Mouse (Mus musculus) heart, postnatal 0 days (tissue): ENCODE data around the gene Yaf2. TPM values are rescaled to one million over a fixed set of nuclear protein-coding genes. Genes with fewer than 3 reads are reported as not detected.
A peak's percentile ranks its signal among the peaks of the same experiment; 100 is the strongest.
"Not testable (repeated sequence)": the region's sequence is repeated elsewhere in the genome, so short reads cannot be mapped to it uniquely, and the experiment has no call there.

Experiments
- ATAC-seq: fragments of 200-750 bp; cut with Nextera tagmentation; 2 replicates; pipeline ENCODE4 v1.8.0; 2017; ENCODE audit warnings: low read depth, moderate number of reproducible peaks, moderate library complexity; ENCODE audit not compliant: insufficient read depth
- DNase-seq: peaks from one replicate; pipeline ENCODE4 v3.0.0-alpha.2; 2016; ENCODE audit warnings: low spot score
- H3K27ac ChIP-seq: fragments of 300-500 bp; sonication (generic); 2 replicates; pipeline ENCODE4 v1.5.1; 2014; ENCODE audit warnings: low read depth, mild to moderate bottlenecking
- H3K27me3 ChIP-seq: fragments of 300-500 bp; sonication (generic); 2 replicates; pipeline ENCODE4 v1.6.1; 2014; ENCODE audit warnings: low read length, mixed read lengths; ENCODE audit not compliant: control insufficient read depth, insufficient read depth
- H3K36me3 ChIP-seq: fragments of 300-500 bp; sonication (generic); replicated peaks from 2 replicates; pipeline ENCODE4 v1.6.1; 2014; ENCODE audit warnings: low read length, mixed read lengths; ENCODE audit not compliant: control insufficient read depth, insufficient read depth
- H3K4me1 ChIP-seq: fragments of 300-500 bp; sonication (generic); 2 replicates; pipeline ENCODE4 v1.6.1; 2014; ENCODE audit warnings: antibody characterized with exemption; ENCODE audit not compliant: control insufficient read depth, insufficient read depth
- H3K4me2 ChIP-seq: fragments of 300-500 bp; sonication (generic); 2 replicates; pipeline ENCODE4 v1.6.1; 2014; ENCODE audit warnings: low read depth, mild to moderate bottlenecking, low read length, moderate library complexity
- H3K4me3 ChIP-seq: fragments of 300-500 bp; sonication (generic); 2 replicates; pipeline ENCODE4 v1.5.1; 2014; ENCODE audit warnings: low read depth, low read length
- H3K9ac ChIP-seq: fragments of 300-500 bp; sonication (generic); replicated peaks from 2 replicates; pipeline ENCODE4 v1.6.1; 2014; ENCODE audit warnings: low read depth, low read length, mixed read lengths
- H3K9me3 ChIP-seq: fragments of 300-500 bp; sonication (generic); replicated peaks from 2 replicates; pipeline ENCODE4 v1.6.1; 2016; ENCODE audit warnings: low read length; ENCODE audit not compliant: control insufficient read depth
- CTCF ChIP-seq: IDR thresholded peaks from 2 replicates; pipeline ENCODE4 v1.5.1; 2016; ENCODE audit warnings: antibody characterized with exemption, control low read depth, low read depth
- EP300 ChIP-seq: IDR thresholded peaks from 2 replicates; pipeline ENCODE4 v1.6.1; 2016; ENCODE audit warnings: antibody characterized with exemption, low read depth
- WGBS: fragments of 180-500 bp; shearing (Covaris S2); extraction: QIAGEN DNeasy Blood & Tissue Kit; methylation state at CpG from one replicate; pipeline ENCODE4 v1.1.7; 2014; 5-methylcytosine and 5-hydroxymethylcytosine counted together
- polyA plus RNA-seq: library from polyadenylated mRNA; unstranded; fragments of >200 nt; fragmentation: Nextera tagmentation; extraction: Ambion mirVana; gene quantifications from 2 replicates; pipeline ENCODE4 v1.2.1, GENCODE M21; 2015
- total RNA-seq: library from RNA; depleted of rRNA; stranded (reverse); fragments of >200 nt; gene quantifications from 2 replicates; pipeline ENCODE4 v1.2.3, GENCODE M21; 2014; ENCODE audit warnings: low replicate concordance; rRNA removed

Yaf2 gene
- total RNA-seq, result 46.0 and 47.1 TPM in 2 replicates
- polyA plus RNA-seq, result 66.3 and 68.5 TPM in 2 replicates

- Histone ChIP-seq H3K9me3 (no peaks in the 10 kb centered on the region), H3K4me1 (0 out of 2 replicates have a peak, but pooled peaks cover 6% of the 10 kb centered on the region), H3K27ac (peak within 1 kb of the TSS; percentile 93), H3K36me3 (no peaks in the 10 kb centered on the region), H3K4me2 (peak within 1 kb of the TSS; percentile 81), H3K9ac (peak within 1 kb of the TSS; percentile 79), H3K4me3 (peak within 1 kb of the TSS; percentile 77), H3K27me3 (no peaks in the 10 kb centered on the region)
- 1% methylated on average over 59 of the region's 73 CpGs for WGBS
- DNase-seq, result peak; percentile 87
- peak; percentile 90 for ATAC-seq
- TF ChIP-seq EP300 (no peak), CTCF (no peak)
These were observed at the start of gene Yaf2 for GRCm38 (mm10) chr15:93336925-93337761. Yaf2 (minus strand) TSS chr15:93336935.

GRCm38 (mm10) chr15:93381337-93381736, 44.6 kb upstream of the Yaf2 start:
- no peaks in the 10 kb centered on the region for H3K27me3 ChIP-seq
- 67% methylated on average over 5 of the region's 5 CpGs for WGBS
- no peak for ATAC-seq

GRCm38 (mm10) chr15:93379177-93379576, 42.4 kb upstream of the Yaf2 start:
- no peaks in the 10 kb centered on the region for H3K27me3 ChIP-seq
- no peak overlapping the region for H3K9ac ChIP-seq
- DNase-seq, result no peak
- H3K4me1 ChIP-seq, result no peaks in the 10 kb centered on the region
- no peak overlapping the region for H3K4me2 ChIP-seq
- ATAC-seq, result no peak
- no peaks in the 10 kb centered on the region for H3K36me3 ChIP-seq
- TF ChIP-seq EP300, result no peak
- TF ChIP-seq CTCF, result peak; percentile 39
- H3K27ac ChIP-seq, result no peak overlapping the region
- no peaks in the 10 kb centered on the region for H3K9me3 ChIP-seq
- no peak overlapping the region for H3K4me3 ChIP-seq
- 67% methylated on average over 3 of the region's 3 CpGs for WGBS

More at GRCm38 (mm10) chr15:93381337-93381736, 44.6 kb upstream of the Yaf2 start:
- Histone ChIP-seq H3K4me3 (no peak overlapping the region), H3K9ac (no peak overlapping the region), H3K4me2 (no peak overlapping the region), H3K27ac (no peak overlapping the region), H3K36me3 (peaks cover 14% of the 10 kb centered on the region), H3K9me3 (no peaks in the 10 kb centered on the region), H3K4me1 (no peaks in the 10 kb centered on the region)
- TF ChIP-seq EP300 (no peak), CTCF (no peak)
- no peak for DNase-seq

- no peaks in the 10 kb centered on the region for H3K36me3 ChIP-seq
- no peak for ATAC-seq
- H3K9ac ChIP-seq, result no peak overlapping the region
- H3K4me2 ChIP-seq, result no peak overlapping the region
- H3K4me3 ChIP-seq, result no peak overlapping the region
- H3K27ac ChIP-seq, result no peak overlapping the region
- TF ChIP-seq CTCF (no peak), EP300 (no peak)
- no peaks in the 10 kb centered on the region for H3K4me1 ChIP-seq
- H3K27me3 ChIP-seq, result no peaks in the 10 kb centered on the region
- no peak for DNase-seq
- WGBS, result 78% methylated on average over 5 of the region's 5 CpGs
- no peaks in the 10 kb centered on the region for H3K9me3 ChIP-seq
These were observed 39.0 kb upstream of the Yaf2 start for GRCm38 (mm10) chr15:93375696-93376095.

- not testable (repeated sequence) for H3K4me3 ChIP-seq, H3K9ac ChIP-seq, H3K9me3 ChIP-seq, H3K4me2 ChIP-seq, H3K4me1 ChIP-seq, H3K36me3 ChIP-seq, ATAC-seq, H3K27me3 ChIP-seq, H3K27ac ChIP-seq, DNase-seq
These were observed 35.9 kb upstream of the Yaf2 start for GRCm38 (mm10) chr15:93372525-93373119.
